Mouse (Mus musculus) kidney, postnatal 4 days (tissue): ENCODE results near the gene Tnip1.
"Not testable (repeated sequence)": the region's sequence is repeated elsewhere in the genome, so short reads cannot be mapped to it uniquely, and the experiment has no call there.

Experiments used
- DNase-seq, 2 experiments: peaks; one replicate each; pipeline ENCODE4 v3.0.0; 2021; ENCODE audit warnings: mixed read lengths in 2 of 2

The Tnip1 gene

GRCm38 (mm10) chr11:54907259-54907658 is 55.5 kb downstream of the Tnip1 start:
- DNase-seq = no peak

- no peak for DNase-seq
Measured at GRCm38 (mm10) chr11:54906466-54906865, 56.3 kb downstream of the Tnip1 start.

- peak; percentile 51 to 71 for DNase-seq
Measured at GRCm38 (mm10) chr11:54905931-54906330, 56.8 kb downstream of the Tnip1 start.

GRCm38 (mm10) chr11:54905086-54905485 is 57.6 kb downstream of the Tnip1 start:
- no peak for DNase-seq

GRCm38 (mm10) chr11:54903940-54904706 is 58.6 kb downstream of the Tnip1 start:
- peak; percentile 65 to 79 for DNase-seq

- DNase-seq = no peak
Measured at GRCm38 (mm10) chr11:54903339-54903738, 59.4 kb downstream of the Tnip1 start.

GRCm38 (mm10) chr11:54902333-54903323 is 60.1 kb downstream of the Tnip1 start, which contains the start of gene Gpx3:
TSS of gene Gpx3 (plus strand) at chr11:54902453.
- DNase-seq = peak; percentile 81 to 86

GRCm38 (mm10) chr11:54899657-54900056 is 63.1 kb downstream of the Tnip1 start:
- no peak for DNase-seq

GRCm38 (mm10) chr11:54897470-54897869 is 65.2 kb downstream of the Tnip1 start:
- DNase-seq = peak; percentile 49 to 59

- DNase-seq = not testable (repeated sequence)
Measured at GRCm38 (mm10) chr11:54896646-54897045, 66.1 kb downstream of the Tnip1 start.

- peak in 1 of 2 experiments; percentile 46 for DNase-seq
Measured at GRCm38 (mm10) chr11:54894589-54894988, 68.1 kb downstream of the Tnip1 start.

GRCm38 (mm10) chr11:54892091-54892490 is 70.6 kb downstream of the Tnip1 start:
- DNase-seq = peak in 1 of 2 experiments; percentile 40

GRCm38 (mm10) chr11:54891341-54891740 is 71.4 kb downstream of the Tnip1 start:
- DNase-seq = no peak

GRCm38 (mm10) chr11:54887927-54888326 is 74.8 kb downstream of the Tnip1 start:
- DNase-seq = peak in 1 of 2 experiments; percentile 12

GRCm38 (mm10) chr11:54885406-54885805 is 77.3 kb downstream of the Tnip1 start:
- no peak for DNase-seq

- DNase-seq = peak; percentile 64 to 75
Measured at GRCm38 (mm10) chr11:54884937-54885336, 77.8 kb downstream of the Tnip1 start.

- DNase-seq = no peak
Measured at GRCm38 (mm10) chr11:54884197-54884828, 78.4 kb downstream of the Tnip1 start.

GRCm38 (mm10) chr11:54882671-54883070 is 80.0 kb downstream of the Tnip1 start:
- peak; percentile 65 to 77 for DNase-seq

GRCm38 (mm10) chr11:54881051-54881474 is 81.7 kb downstream of the Tnip1 start:
- DNase-seq = peak in 1 of 2 experiments; percentile 45

- DNase-seq = no peak
Measured at GRCm38 (mm10) chr11:54879922-54880321, 82.8 kb downstream of the Tnip1 start.

- peak; percentile 45 to 65 for DNase-seq
Measured at GRCm38 (mm10) chr11:54879434-54879833, 83.3 kb downstream of the Tnip1 start.

GRCm38 (mm10) chr11:54878893-54879292 is 83.8 kb downstream of the Tnip1 start:
- no peak for DNase-seq

- no peak for DNase-seq
Measured at GRCm38 (mm10) chr11:54876031-54876430, 86.7 kb downstream of the Tnip1 start.
